Mouse (Mus musculus) frontal cortex, postnatal 25 days (tissue): Measurements from ENCODE around the gene Sobp.

Experiments used
- DNase-seq, 2 experiments: peaks; one replicate each; pipeline ENCODE4 v3.0.0; 2022; ENCODE audit warnings: low spot score in 2 of 2

Gene Sobp

DNA sequence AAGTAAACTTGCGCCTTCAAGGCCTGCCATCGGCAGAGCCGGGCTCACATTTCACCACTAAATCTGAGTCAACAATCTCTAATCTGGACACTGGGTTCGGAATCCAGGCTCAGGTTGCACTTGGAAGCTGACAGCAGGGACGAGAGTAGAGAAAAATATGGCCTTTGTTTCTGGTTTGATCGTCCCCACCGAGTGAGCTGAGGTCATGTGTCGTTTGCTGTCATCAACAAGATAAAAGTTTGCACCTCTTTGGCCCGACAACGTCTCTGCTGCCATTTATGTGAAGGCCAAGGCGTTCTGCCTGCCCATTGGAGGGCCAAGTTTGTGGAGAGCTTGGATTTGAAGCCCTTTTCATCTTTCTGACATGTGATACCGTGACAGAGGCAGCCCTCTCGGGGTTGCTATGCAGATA is 178.8 kb downstream of the Sobp start:
- no peak for DNase-seq

DNA sequence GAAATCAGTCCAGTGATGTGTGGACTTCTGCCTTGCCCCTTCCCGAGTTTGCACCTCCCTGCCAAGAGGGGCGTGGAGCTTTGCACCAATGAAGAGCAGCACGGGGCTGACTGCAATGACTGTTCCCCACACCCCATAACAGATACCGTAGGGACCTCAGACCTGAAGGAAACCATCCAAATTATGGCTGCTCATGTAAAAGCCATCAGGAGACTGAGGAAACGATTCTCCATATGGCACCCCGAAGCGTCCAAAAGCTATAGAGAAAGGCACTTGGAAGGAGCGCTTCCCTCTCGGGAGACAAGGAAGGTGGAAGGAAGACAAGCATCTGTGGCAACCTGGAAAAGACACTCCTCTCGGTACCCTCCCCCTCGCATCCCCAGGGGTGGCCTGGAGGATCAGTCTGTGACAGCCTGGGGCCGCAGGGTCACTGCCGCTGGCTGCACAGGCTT is 180.0 kb downstream of the Sobp start:
- DNase-seq = no peak

DNA sequence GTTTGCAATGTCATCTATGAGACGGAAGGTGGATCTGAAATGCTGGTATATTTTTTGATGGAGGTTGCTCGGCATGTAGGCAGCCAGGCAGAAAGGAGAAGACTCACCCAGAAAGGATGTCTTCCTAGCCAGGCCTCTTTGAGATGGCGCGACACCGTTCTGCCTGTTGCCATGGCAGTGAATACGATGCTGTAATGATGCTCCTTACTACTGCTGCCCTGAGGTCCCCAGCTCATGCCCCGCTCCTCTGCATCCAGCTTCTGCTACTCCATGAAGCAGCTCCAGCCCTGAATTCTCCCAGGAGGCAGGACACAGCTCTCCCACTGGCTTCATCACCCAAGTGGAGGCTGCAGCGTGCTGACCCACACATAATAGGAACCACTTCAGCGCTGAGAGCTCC is 183.3 kb downstream of the Sobp start:
- no peak for DNase-seq

DNA sequence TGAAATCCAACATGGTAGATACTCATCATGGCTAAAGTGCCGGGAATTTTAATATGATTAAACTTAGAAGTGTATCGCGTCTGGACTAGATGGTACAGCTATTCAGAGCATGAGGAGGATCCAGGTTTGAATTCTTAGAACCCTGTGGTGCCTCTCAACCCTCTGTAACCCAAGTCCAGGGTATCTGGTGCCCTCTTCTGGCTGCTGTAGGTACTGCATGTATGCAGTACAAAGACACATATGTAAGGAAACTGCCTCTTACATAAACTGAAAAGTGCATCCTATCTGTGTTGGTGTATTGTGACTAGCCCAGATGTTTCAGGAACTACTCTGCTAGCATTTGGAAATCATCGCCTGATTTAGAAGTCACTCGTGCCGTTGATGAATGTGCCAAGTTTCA is 184.4 kb downstream of the Sobp start:
- DNase-seq = no peak

DNA sequence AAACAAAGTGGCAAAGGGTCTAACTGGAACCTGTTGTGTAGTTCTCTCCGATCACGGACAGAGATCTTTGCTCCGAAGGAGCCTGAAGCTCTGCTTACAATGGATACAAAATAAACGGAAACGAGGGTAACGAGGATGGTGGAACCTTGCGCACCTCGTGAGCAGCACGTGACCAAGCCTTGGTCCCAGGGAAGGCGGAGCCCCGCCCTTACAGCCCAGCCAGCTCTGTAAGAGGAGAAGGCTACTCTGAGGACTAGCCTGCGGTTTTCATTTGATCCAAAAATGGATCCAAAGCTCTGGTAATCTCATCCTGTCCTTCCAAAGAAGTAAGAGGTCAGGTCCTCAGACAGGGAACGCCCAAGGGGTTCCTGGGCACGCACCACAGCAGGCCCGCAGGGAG is 185.7 kb downstream of the Sobp start:
- DNase-seq = no peak

DNA sequence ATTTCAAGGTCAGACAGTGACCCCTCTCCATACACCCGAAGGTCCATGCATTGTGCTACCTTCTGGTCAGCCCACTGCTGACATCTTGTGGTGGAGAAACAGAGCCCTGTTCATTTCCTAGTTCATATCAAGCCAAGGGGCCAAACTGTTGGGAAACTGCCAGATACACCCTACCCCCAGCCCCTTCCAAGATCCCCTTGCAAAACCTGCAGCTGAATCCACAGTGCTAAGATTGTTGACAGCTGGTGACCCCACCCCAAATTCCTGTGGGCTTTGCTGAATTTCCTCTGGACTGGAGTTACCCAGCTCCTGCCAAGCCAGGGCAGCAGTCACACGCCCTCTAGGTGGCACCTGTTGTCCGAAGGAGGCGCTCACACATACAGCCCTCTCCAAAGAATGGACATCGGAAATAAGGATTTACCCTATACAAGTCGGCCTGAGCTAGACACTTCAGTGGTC is 186.7 kb downstream of the Sobp start:
- no peak for DNase-seq

DNA sequence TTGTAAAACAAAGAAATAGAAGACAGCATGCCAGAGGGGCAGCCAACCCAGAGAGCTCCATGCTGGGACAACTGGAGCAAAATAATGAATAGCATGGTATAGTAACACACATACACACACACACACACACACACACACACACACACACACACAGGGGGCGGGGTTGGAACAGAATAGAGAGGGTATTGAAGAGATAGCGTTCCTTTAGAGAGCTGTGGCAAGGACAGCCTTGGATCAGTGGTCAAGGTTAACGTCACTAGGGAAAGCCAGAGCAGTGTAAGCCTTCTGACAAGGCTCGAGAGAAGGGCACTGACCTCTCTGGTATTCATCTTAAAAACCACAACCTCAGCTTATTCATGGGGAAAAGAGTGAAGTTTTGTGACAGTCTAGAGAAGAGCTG is 189.4 kb downstream of the Sobp start:
- no peak for DNase-seq

DNA sequence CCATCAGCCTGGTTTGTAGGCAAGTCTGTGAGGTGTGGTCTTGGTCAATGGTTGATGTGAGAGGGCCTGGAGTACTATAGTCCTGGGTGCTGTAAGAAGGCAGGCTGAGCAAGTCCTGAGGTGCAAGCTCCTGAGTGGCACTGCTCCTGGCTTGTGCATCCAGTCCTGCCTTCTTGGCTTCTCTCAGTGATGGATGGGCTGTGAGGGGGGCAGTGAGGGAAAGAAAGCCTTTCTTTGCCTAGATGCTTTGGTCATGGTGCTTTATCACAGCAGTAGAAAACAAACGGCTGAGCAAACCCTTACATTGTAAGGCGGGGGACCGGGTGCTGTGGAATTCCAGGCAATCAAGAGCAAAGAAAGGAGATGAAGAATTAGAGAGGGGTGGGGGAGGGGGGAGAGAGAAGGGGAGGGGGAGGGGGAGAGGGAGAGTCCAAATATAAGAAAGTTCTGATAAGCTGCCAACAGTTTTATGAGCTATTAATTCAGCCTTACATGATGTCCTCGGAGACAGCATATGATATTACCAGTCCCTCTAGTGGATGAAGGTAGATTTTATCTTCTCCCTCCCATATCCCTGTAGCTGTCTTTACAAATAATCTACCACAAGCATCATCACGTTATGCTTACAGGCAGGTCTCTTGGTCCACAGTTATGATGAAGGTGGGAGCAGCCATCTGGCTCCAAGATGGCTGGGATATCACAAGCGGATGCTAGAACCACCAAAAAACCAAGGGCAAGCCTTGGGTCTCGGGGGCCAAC is 193.2 kb downstream of the Sobp start:
- DNase-seq = no peak

DNA sequence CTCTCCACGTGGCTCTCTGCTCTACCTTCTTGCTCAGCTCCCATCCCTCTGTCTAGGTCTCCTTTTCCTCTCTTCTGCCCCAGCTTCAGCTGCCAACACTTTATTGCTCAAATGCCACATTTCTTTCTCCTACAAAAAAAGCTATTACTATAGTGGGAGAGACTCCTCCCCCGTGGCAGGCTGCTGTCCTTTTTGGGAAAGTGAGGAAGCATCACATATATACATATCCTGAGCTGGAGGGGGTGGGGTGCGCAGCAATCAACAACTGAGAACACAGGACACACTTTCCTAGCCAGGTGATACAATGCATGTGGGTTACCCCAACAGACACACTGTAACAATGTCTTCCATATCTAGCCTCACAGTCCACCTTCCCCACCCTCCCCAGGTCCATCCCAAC is 196.0 kb downstream of the Sobp start:
- DNase-seq = no peak

DNA sequence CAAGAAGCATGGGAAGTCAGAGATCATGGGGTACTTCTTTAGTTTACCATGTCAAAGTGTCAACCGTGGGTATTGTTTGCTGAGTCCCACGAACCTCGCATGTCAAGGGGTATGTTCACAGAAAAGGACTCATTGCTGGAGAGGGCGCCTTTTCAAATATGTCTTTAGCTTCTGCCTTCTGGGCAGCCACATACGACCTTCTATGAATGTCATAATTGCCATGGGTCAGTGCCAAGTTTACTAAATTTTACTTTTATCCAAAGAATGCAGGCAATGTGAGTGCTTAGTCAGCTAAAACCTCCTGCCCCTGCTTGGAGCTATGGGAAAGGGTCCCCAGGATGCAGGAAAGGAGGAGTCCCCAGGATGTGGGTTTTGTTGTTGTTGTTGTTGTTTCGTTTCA is 197.8 kb downstream of the Sobp start:
- DNase-seq = no peak

DNA sequence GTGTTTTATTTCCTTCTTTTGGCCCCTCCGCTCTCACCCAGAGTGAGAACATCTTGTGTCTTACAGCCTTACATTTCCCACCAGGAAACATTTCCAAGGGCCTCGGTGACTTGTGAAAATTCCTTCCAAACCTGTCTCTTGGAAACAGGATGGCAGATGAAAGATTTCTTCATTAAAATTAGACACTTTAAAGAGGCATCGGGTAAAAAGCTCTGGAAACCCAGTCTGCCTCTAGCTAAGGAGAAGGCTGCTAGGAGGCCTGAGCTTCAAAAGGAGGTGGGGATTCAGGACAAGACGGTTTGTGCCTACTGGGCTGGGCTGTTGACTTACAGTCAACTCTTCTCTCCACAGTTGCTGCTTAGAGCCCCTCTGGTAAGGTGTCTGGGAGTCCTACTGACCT is 200.8 kb downstream of the Sobp start:
- no peak for DNase-seq

DNA sequence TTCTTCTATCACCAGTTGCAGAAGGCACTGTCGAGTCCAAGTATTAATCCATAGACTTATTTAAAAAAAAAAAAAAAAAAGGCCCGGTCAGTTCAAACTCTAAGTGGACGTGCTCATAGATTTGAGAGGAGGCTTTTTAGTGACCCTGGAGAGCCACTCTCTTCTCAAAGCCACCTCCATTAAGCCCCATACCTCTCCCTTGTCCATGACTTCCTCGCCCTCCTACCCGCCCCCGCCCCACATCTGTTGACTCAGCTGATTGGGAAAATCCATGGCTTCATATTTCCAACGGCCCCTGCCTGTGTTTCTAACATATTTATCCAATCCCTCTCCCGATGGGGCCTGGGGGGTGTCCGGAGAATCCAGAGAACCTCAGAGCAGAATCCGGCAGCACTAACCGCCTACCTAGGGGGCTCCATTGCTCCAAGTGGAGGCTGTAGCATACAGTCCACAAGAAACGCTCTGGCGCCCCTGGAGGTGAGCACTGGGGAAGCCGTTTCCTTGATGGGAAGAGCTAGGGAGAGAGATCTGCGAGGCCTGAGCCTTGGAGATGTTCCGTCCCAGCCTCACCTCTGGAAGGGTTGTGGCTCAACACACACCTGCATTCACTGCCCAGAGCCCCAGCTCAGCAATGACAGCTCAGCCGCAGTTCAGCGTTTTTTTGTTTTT is 201.7 kb downstream of the Sobp start:
- DNase-seq = peak; percentile 38 to 52

DNA sequence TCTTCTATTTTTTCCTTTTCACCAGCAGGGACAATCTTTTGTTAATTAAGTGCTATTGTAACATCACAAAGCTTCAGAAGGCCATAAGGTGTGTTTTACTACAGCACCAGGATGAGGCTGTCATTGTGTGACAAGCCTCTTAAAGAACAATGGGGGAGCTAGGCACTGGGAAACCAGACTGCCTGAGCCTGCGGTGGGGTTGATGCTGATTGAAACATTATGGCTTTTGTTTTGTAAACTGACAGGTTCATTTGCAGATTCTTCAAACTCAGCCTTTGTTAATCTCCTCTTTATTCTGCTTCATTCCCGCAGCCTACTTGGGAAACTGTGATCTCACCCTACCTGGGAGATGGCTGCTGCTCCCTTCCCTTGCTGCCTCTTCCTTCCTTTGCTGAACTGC is 206.0 kb downstream of the Sobp start:
- DNase-seq = no peak

DNA sequence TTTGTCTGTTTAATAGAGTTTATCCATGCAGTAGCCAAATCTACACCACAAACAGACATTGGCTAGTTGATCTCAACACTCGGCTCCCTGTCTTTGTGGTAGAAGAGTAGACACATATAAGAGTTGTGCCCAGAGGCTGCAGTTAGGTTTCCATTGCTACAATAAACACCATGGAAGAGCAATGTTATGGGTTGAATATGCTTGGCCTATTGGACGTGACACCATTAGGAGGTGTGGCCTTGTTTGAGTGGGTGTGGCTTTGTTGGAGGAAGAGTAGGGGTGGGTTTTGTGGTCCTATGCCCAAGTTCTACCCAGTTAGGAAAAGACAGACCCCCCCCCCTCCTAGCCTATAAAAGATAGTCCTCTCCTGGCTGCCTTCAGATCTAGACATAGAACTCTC is 211.3 kb downstream of the Sobp start:
- DNase-seq = no peak

DNA sequence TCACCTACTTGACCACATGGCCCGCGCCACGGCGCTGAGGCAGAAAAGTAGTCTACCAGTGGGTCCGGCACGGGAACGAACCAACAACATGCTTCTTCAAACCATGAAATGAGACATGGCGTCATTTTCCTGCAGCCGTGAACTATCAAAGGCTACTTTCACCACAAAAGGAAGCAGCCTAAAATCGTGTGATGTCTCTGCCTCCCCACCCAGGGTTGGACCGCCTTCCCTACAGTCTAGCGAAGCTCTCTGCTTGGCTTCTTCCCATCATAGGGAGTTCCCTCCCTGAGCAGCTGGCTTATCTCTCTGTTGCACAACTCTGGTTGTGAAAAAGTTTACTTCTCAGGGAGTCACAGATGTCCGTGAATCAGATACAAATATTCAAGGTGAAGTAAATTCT is 211.7 kb downstream of the Sobp start:
- DNase-seq = no peak

DNA sequence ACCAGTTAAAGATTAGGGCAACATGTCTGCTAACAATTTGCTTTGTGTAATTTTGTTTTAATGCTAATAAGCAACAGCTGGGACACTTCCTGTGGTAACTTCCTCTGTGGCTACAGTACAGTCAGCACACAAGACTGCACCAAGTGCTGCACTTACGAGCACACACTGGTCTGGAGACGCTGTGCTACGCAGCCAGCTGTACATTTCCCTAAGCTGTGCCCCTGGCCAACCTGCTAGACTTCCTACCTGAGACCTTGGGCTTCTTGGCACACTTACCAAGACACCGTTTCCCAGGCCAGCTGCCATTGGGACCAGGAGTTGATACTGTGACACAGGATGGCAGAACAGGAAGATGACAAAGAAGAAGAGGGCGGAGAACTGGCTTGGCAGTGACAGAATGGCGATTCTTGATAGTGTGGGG is 212.1 kb downstream of the Sobp start:
- DNase-seq = no peak

DNA sequence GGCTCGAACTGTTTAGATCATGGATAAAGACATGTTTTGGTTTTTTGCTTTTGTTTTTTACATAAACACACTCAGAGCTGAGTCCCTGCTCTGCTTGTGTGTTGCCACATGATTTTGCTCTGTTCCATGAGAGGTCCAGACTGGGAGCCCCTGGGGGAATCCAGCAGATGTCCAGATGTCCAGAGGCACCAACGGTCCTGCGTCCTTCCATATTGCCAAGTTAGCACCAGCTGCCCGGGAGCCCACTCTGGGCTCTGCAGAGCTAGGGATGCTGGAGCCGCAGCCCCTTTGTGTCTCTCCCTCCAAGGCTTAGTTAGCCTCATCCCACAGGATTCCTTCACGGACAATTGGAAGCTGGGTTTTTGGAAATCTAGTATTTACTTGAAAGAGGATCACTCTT is 212.6 kb downstream of the Sobp start:
- DNase-seq = no peak

DNA sequence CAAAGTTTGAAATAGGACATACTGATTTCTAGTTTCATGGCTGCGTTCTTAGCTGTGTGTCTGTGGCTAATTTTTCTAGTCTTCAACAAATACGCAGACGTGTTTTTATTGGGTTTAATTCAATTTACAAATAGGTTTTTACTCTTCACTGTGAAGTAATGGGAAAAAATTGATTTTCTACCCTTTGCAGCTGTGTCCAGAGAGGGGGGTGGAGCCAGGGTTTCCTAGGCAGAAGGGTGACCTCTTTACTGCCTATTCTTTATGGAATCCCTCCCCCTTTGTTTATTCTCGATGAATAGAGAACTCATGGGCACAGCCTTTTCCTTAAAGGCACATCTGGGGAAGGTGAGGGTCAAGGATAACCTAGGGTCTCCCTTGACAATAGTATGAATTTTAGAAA is 215.6 kb downstream of the Sobp start:
- DNase-seq = no peak

DNA sequence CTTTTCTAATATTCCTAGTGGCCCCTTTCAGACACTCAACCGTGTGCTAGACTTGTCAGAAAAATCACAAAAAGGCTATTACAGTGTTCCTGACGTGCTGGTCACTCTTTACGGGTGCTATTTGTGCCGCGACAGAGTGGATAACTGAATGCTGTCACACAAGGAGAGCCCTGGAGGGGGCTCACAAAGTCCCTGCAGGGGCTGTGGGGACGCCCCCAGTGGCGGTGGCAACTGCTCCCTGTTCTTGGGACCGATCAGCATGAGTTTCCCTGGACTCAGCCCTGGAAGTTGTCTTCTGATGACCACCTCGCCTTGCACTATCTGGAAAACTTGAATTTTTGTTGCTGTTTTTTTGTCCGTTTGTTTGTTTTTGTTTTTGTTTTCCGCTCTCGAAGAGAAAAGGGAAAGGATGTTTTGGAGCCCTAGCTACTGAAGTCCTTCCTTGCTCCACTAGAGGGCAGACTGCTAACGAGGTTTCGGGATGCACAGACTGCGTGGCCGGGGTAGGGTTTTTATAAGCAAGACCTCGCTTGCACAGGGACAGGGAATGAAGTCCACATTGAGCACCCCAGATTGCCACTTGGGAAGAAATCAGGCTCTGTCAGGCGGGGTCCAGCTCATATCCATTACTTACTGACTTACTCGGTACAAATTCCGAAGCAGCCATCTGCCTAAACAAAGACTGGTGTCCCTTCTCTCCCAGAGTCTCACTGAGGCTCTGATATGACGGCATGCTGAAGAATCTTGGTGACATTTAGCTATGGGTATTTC is 216.3 kb downstream of the Sobp start:
- DNase-seq = peak; percentile 48 to 58

DNA sequence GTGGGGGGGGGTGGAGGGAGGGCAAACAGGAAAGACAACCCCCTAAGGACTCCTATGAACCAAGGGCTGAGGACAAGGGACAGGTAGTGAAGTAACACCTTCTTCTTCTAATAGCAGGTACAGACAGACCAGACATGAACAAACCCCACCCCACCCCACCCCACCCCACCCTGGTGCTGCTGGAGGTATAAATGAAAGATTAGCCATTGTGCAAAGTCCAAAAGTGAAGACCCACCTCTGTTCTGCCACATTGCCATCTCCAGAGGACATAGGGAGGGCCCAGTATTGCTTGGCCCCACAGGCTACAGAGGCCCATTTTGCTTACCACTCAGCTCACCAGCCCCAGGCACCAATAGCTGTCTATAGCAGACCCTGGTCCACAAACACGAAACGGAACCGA is 219.1 kb downstream of the Sobp start:
- DNase-seq = no peak

DNA sequence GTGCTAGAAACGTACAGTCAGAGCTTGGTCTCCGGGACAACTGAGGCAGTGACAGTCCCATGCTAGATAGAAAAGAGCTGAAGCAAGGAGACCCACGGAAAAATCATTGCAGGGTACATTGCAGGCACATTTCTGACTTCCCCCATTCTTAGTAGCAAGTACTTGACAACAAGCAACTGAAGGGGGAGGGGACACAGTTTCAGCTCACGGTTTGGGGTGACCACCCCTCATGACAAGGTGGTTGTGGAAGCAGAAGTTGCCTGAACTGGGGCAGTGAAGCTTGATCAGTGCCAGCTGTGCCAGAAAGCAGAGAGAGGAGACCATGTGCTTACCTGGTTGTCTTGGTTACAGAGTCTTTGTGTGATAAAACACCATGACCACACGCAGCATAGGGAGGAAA is 220.7 kb downstream of the Sobp start:
- DNase-seq = no peak
